Mouse (Mus musculus): ENCODE measurements around the gene Zfp316.

Zfp316 gene

DNA sequence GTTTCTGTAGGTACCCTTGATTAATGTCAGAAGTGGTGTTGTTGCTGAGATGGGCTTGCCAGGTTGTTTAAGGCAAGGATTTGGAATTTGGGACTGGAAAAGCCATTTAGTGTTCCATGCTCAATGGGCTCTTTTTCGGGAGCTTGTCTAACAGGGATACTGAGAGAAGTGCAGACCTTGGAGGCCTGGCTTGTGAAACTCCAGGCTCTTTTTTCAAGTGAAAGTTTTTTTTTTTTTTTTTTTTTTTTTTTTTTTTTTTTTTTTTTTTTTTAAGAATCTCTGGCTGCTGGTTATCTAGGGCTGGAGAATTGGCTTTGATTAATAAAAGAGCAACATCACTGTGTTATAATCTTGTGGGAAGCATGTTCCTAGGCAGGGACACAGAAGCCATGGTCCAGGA, 47.5 kb downstream of the Zfp316 start:
- DNase-seq (ENCODE audit: low spot score in 2 of 2): no peak

DNA sequence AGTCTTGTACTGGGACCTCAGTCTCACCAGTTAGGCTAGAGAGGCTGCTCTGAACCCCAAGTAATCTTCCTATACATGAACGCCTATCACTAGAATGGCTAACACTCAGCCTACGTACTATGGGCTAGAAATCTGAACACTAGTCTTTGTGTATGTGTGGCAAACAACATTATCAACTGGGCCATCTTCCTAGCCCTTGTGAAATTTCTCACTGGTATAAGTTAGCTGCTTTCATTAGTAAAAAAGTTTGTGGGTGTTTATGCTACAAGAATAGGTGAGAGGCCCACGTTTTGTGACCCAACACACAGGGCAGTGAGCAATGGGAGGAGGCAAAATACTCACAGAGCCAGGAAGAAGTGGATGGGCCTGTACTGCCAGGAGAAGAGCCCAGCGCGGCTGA, 48.8 kb downstream of the Zfp316 start:
- DNase-seq (ENCODE audit: low spot score in 2 of 2): no peak

- no peak for DNase-seq (ENCODE audit: low spot score in 2 of 2)
Measured at GRCm38 (mm10) chr5:143213832-143214231, 56.0 kb downstream of the Zfp316 start.

- DNase-seq (ENCODE audit: low spot score in 2 of 2): no peak
Measured at GRCm38 (mm10) chr5:143205015-143205414, 64.8 kb downstream of the Zfp316 start.

All from thymus, postnatal 10 days (tissue).